Mouse (Mus musculus) embryonic facial prominence, embryonic 13.5 days (tissue): ENCODE measurements at regions not wholly inside any gene's neighbourhood (a gene's known extent, or its start where the extent isn't known, plus 50 kb on each side); places are given as distances from the start of the nearest gene placed in this dataset.

Experiments used
- ATAC-seq: fragments of 200-750 bp; cut with Nextera tagmentation; 2 replicates; pipeline ENCODE4 v1.8.0; 2017; ENCODE audit warnings: low read depth; ENCODE audit not compliant: insufficient number of reproducible peaks, insufficient read depth, low FRiP score, low TSS enrichment
- H3K27ac ChIP-seq: fragments of 300-500 bp; sonication (generic); 2 replicates; pipeline ENCODE4 v1.5.1; 2015; ENCODE audit warnings: moderate library complexity, mild to moderate bottlenecking, inconsistent platforms
- H3K27me3 ChIP-seq: fragments of 300-500 bp; sonication (generic); 2 replicates; pipeline ENCODE4 v1.6.1; 2015; ENCODE audit warnings: mild to moderate bottlenecking, inconsistent platforms
- H3K36me3 ChIP-seq: fragments of 300-500 bp; sonication (generic); 2 replicates; pipeline ENCODE4 v1.6.1; 2015; ENCODE audit warnings: mild to moderate bottlenecking, inconsistent platforms
- H3K4me1 ChIP-seq: fragments of 300-500 bp; sonication (generic); 2 replicates; pipeline ENCODE4 v1.6.1; 2015; ENCODE audit warnings: inconsistent platforms
- H3K4me2 ChIP-seq: fragments of 300-500 bp; sonication (generic); 2 replicates; pipeline ENCODE4 v1.6.1; 2015; ENCODE audit warnings: moderate library complexity, mild to moderate bottlenecking, inconsistent platforms
- H3K4me3 ChIP-seq: fragments of 300-500 bp; sonication (generic); 2 replicates; pipeline ENCODE4 v1.5.1; 2015; ENCODE audit warnings: mild to moderate bottlenecking, inconsistent platforms
- H3K9ac ChIP-seq: fragments of 300-500 bp; sonication (generic); 2 replicates; pipeline ENCODE4 v1.6.1; 2015; ENCODE audit warnings: mild to moderate bottlenecking, inconsistent platforms
- H3K9me3 ChIP-seq: fragments of 300-500 bp; sonication (generic); 2 replicates; pipeline ENCODE4 v1.6.1; 2016; ENCODE audit warnings: inconsistent platforms
- WGBS: fragments of 180-500 bp; shearing (Covaris S2); methylation state at CpG from one replicate; pipeline ENCODE4 v1.1.7; 2015; ENCODE audit warnings: mixed read lengths; 5-methylcytosine and 5-hydroxymethylcytosine counted together

DNA sequence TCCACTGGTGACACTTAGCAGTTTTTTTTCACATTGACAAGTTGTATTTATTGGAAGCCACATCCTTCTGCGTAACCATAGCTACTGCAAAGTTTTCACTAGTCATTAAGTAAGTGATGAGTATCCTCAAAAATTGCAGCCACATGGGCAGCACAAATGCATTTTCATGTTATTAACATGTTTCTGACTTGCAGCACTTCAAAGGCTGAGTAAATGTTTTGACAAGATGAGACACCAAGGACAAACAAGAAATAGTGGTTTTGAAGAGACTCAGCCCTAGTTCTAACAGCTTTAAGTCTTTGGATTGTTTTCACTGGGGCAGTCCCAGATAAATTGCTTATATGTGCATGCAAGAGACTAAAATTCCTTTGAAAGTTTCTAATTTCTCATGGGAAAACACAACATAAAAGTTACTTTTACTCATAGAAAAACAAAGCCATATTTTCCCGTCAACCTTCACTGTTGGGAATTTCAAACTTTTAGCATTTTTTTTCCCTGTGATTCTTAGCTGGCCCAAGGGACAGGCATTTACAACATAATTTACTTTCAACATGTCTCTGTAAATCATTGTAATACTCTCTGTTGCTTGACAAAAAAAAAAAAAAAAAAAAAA lies 787.5 kb upstream of the Zeb2 start:
- Histone ChIP-seq H3K4me3 (no peak overlapping the region), H3K27ac (no peak overlapping the region), H3K27me3 (no peaks in the 10 kb centered on the region), H3K4me1 (no peaks in the 10 kb centered on the region), H3K4me2 (no peak overlapping the region), H3K36me3 (no peaks in the 10 kb centered on the region), H3K9me3 (no peaks in the 10 kb centered on the region), H3K9ac (no peak overlapping the region)
- 47% methylated on average over 2 of the region's 2 CpGs for WGBS
- no peak for ATAC-seq

DNA sequence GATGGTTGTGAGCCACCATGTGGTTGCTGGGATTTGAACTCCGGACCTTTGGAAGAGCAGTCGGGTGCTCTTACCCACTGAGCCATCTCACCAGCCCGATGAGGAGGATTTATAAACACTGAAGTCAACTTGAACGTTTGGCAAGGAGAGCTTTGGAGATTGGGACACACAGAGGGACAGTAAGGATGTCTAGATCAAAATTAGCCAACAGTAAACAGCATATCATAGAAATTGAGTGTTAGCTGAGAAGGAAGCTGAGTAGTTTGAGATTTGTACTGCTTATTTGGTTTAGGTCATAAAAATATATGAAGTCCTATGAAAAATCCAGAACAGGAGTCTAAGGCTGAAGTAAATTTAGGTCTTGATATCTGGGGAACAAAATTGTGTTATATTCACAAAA lies 786.9 kb upstream of the Zeb2 start:
- no peaks in the 10 kb centered on the region for H3K27me3 ChIP-seq
- H3K4me1 ChIP-seq, result no peaks in the 10 kb centered on the region
- H3K27ac ChIP-seq, result no peak overlapping the region
- H3K4me2 ChIP-seq, result no peak overlapping the region
- WGBS, result 84% methylated on average over 4 of the region's 4 CpGs
- no peak for ATAC-seq
- H3K9me3 ChIP-seq, result no peaks in the 10 kb centered on the region
- H3K9ac ChIP-seq, result no peak overlapping the region
- no peaks in the 10 kb centered on the region for H3K36me3 ChIP-seq
- H3K4me3 ChIP-seq, result no peak overlapping the region

DNA sequence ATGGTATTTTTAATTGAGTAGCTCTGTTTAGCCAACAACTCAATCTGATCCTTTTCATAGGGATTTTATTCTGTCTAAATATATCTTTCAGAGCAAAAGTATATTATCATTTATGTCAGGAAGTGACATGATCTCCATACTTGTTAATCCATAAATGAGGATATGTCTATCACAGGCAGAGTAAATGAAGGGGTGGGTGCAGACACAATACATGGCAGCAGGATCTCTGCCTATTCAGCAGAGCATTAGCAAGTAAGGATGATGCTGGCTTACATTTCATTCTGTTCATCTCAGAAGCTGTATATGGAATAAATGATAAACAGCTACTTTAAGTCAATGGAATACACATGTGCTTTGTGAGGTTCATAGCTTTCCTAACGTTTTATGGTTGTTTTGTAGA lies 786.2 kb upstream of the Zeb2 start:
- H3K27ac ChIP-seq, result no peak overlapping the region

DNA sequence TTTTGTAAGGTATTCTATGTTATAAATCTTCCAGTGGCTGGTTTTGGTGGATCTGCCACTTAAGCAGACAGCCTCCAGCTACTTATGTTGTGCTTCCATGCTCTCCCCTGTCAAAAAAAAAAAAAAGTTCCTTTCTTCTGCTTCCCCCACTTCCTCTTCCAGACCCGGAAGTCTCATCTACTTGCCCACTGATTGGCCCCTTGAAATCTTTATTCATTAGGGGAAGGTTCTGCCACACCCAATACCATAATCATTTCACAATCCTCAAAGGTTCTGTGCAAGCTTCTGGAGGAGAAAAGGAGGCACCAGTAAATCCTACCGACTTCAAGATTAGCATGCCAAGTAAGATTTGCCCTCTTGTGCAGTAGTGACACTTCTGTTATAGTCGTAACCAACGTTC lies 784.7 kb upstream of the Zeb2 start:
- Histone ChIP-seq H3K27me3 (no peaks in the 10 kb centered on the region), H3K9ac (no peak overlapping the region), H3K27ac (no peak overlapping the region), H3K9me3 (no peaks in the 10 kb centered on the region), H3K4me3 (no peak overlapping the region), H3K4me1 (no peaks in the 10 kb centered on the region), H3K36me3 (no peaks in the 10 kb centered on the region), H3K4me2 (no peak overlapping the region)
- 92% methylated on average over 4 of the region's 4 CpGs for WGBS
- no peak for ATAC-seq

More for the DNA sequence above, 786.2 kb upstream of the Zeb2 start:
- Histone ChIP-seq H3K36me3 (no peaks in the 10 kb centered on the region), H3K4me2 (no peak overlapping the region), H3K4me1 (no peaks in the 10 kb centered on the region), H3K9ac (no peak overlapping the region), H3K4me3 (no peak overlapping the region), H3K27me3 (no peaks in the 10 kb centered on the region), H3K9me3 (no peaks in the 10 kb centered on the region)
- WGBS, result 44% methylated on average over 1 of the region's 1 CpGs
- no peak for ATAC-seq

DNA sequence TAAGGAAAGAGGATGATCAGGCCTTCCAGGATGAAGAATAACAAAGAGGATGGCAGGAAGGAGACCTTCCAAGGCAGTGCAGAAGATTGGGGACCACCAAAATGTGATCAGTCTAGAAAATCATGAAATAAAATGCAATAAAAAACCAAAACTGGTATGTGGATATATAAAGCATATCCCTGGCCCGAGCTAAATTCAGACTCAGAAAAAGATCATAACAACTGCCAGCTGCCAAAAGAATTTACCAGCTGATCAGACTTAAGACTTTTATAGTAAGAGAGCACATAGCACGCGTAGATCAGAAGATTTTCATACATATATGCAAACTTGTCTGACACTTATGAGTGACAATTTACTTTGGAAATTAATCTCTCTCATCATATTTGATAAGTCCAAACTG lies 767.5 kb upstream of the Zeb2 start:
- Histone ChIP-seq H3K36me3 (no peaks in the 10 kb centered on the region), H3K4me3 (no peak overlapping the region), H3K4me1 (no peaks in the 10 kb centered on the region), H3K9ac (no peak overlapping the region), H3K4me2 (no peak overlapping the region), H3K27me3 (no peaks in the 10 kb centered on the region), H3K27ac (no peak overlapping the region), H3K9me3 (no peaks in the 10 kb centered on the region)
- WGBS, result 61% methylated on average over 3 of the region's 3 CpGs
- ATAC-seq, result no peak

DNA sequence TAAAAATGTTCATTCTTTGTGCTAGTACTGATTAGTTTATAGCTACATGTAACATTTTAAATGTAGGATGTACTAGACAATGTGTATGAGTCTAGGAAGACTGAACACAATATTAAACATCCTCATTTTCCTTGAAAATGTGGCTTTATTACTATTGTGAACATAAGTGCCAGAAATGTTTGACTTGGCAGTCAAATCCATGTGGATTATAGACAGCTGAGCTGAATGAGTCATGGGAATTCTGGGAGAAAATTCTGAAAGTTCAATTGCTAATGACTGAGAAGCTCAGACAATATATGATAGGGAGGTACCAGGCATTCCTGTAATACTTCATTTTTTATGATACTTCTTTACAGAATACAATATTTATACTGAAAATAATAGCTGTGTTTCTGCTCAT lies 761.5 kb upstream of the Zeb2 start:
- Histone ChIP-seq H3K4me2 (no peak overlapping the region), H3K27me3 (no peaks in the 10 kb centered on the region), H3K27ac (no peak overlapping the region), H3K4me1 (no peaks in the 10 kb centered on the region), H3K36me3 (no peaks in the 10 kb centered on the region), H3K9me3 (no peaks in the 10 kb centered on the region), H3K4me3 (no peak overlapping the region), H3K9ac (no peak overlapping the region)
- ATAC-seq, result no peak

DNA sequence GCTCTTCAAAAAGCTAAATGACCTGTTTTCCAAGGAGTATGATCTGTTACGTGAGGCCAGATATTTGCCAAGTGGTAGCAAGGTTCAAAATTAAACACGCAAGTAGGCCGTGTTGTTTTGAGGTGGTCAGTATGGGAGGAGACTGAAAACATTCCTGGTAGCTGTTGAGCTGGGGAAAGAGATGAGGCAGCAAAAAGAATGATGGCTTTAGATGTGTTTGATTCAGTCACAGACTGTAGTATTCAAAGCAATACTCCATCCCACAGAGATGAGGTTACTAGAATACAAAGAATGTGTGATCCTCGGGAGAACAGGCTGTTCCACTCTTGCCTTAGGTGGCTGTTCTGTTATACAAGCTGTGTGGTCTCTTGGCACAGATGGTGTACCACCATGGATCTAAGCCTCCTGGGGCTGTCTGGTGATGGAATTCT lies 742.7 kb upstream of the Zeb2 start:
- Histone ChIP-seq H3K27ac (no peak overlapping the region), H3K27me3 (no peaks in the 10 kb centered on the region), H3K9ac (no peak overlapping the region), H3K4me2 (no peak overlapping the region), H3K36me3 (no peaks in the 10 kb centered on the region), H3K4me1 (no peaks in the 10 kb centered on the region; the same call in 1 of the 2 replicates), H3K4me3 (no peak overlapping the region), H3K9me3 (no peaks in the 10 kb centered on the region)
- WGBS, result 54% methylated on average over 4 of the region's 4 CpGs
- no peak for ATAC-seq

DNA sequence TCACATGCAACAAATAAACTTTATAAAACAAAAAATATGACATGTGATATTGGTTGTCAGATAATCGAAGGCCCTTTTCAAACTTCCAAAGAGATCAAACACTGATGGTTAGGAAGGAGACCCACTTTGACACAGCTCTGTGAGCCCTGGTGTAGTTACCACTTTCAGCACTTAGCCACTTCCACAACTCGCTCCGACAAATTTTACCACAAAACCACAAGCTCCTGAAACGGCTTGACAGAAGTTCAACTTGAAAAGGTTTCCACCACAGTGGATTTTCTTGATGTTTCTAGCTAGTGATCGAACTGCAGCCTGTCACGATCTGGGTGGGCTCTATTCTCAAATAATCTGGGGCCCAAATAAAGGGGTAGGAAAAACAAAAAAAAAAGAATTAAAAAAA lies 742.2 kb upstream of the Zeb2 start:
- no peaks in the 10 kb centered on the region; the same call in 1 of the 2 replicates for H3K4me1 ChIP-seq
- H3K4me3 ChIP-seq, result no peak overlapping the region
- no peaks in the 10 kb centered on the region for H3K36me3 ChIP-seq
- WGBS, result 50% methylated on average over 6 of the region's 6 CpGs
- no peak for ATAC-seq
- no peak overlapping the region for H3K27ac ChIP-seq
- no peak overlapping the region for H3K9ac ChIP-seq
- no peaks in the 10 kb centered on the region for H3K9me3 ChIP-seq
- H3K27me3 ChIP-seq, result no peaks in the 10 kb centered on the region
- no peak overlapping the region for H3K4me2 ChIP-seq

DNA sequence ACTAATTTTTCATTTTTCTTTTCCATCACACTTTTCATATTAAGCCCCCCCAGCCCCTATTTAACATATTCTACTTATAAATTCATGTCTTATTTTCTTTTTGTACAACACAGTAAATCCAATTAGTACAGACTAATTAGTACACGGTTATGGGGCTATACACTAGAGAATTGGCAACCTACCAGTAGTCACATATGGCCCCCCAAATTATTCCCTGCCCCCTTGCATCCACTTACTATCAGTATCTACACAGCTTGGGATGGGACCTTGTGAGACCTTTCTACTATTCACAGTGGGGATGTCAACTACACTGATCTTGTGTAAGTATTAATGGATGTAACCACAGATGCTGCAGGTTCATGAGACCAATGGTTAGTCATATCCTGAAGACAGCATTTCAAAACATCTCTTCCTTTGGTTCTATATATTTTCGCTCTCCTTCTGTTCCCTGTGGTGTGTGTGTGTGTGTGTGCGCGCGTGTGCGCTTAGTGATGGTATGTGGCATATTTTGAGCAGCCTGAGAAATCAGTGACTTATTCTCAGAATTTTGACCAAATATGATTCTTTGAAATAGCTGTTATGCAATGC lies 732.9 kb upstream of the Zeb2 start:
- no peaks in the 10 kb centered on the region for H3K9me3 ChIP-seq
- ATAC-seq, result no peak
- H3K27me3 ChIP-seq, result no peaks in the 10 kb centered on the region
- no peaks in the 10 kb centered on the region for H3K36me3 ChIP-seq
- H3K4me3 ChIP-seq, result no peak overlapping the region
- no peak overlapping the region for H3K4me2 ChIP-seq
- H3K9ac ChIP-seq, result no peak overlapping the region
- no peaks in the 10 kb centered on the region for H3K4me1 ChIP-seq
- 92% methylated on average over 6 of the region's 6 CpGs for WGBS
- H3K27ac ChIP-seq, result no peak overlapping the region

DNA sequence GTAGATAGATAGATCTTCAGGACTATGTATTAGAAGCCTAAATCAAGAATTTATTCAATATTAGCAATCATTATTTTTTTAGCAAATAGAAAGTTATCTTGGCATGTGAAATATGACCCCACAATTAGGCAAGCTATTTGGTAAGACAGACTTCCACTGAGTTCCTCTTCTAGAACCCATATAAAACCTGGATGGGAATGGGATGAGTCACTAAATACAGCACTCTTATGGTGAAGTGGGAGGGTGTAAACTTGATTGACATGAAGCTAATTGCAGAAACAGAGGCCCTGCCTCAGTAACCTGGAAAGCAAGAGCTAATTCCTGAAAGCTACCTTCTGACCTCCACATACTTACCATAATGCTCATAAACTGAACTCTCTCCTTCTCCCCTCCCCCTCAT lies 723.2 kb upstream of the Zeb2 start:
- Histone ChIP-seq H3K4me1 (no peaks in the 10 kb centered on the region), H3K4me2 (no peak overlapping the region), H3K9ac (no peak overlapping the region), H3K36me3 (no peaks in the 10 kb centered on the region), H3K27me3 (no peaks in the 10 kb centered on the region), H3K9me3 (no peaks in the 10 kb centered on the region), H3K4me3 (no peak overlapping the region), H3K27ac (no peak overlapping the region)
- ATAC-seq, result no peak

DNA sequence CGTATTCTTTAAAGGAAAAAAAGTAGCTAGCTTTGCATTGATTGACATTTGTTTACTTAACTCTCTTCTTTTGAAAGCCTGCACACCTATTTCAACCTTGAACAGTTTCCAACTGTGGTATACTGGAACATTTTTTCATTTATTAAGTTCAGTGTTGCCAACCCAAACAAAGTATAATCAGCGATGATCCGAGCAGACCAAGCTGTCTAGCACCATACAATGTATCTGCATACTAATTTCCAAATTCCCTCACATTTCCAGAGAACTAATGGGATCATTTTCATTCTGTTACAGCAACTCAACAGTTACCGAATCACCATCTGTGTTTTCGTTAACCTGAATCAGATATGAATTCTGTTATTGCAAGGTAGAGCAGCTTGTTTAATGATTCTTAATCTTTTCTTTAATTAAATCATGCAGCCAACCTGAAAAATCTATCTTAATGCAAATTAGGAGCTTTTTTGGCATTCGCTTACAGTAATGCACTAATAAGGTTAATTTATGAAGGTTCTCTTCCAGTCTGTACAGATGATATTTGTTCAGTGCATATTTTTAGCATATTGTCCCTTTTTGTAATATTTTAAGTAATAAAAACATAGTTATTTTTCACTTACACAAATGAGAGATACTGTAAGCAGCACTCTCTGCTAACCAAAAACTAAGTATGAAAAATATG lies 719.5 kb upstream of the Zeb2 start:
- WGBS, result 64% methylated on average over 6 of the region's 6 CpGs
- no peak for ATAC-seq
- Histone ChIP-seq H3K9me3 (no peaks in the 10 kb centered on the region), H3K36me3 (no peaks in the 10 kb centered on the region), H3K27ac (no peak overlapping the region), H3K27me3 (no peaks in the 10 kb centered on the region), H3K4me1 (no peaks in the 10 kb centered on the region), H3K9ac (no peak overlapping the region), H3K4me2 (no peak overlapping the region), H3K4me3 (no peak overlapping the region)

DNA sequence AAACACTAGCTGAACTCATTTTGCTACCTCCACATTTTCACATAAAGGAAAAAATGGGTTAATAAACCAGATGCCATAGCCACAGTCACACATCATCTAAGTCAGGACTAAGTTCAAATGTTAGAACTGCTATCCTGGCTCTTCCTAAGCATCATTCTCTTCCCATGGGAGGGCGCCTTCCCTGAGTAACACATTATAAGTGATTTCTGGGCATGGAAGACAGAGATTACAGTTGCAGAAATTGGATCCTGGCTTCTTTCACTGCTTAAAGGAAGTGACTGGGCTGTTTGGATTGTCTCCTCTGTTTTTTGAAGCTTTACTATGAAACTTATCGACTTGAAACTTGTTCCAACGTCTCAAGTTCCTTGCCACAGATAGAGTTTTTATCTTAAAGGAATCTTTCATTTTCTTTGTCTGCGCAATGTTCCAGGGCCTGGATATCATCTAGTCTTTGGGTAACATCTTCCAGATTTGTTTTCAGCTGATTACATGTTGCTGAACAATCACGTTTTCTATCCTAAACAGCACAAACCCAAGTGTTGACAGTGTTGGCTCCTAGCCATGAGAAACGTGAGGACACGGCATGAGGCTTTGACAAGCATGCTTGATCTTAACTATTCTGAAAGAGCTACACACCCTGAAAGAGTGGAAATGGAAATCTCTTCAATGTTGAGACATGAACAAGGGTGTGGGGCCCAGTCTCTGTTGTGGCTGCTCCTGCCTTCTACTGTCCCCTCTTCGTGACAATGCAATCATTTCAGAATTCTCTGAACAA lies 700.9 kb upstream of the Zeb2 start:
- no peaks in the 10 kb centered on the region for H3K36me3 ChIP-seq
- H3K4me2 ChIP-seq, result no peak overlapping the region
- ATAC-seq, result no peak
- no peaks in the 10 kb centered on the region for H3K4me1 ChIP-seq
- no peaks in the 10 kb centered on the region for H3K9me3 ChIP-seq
- no peaks in the 10 kb centered on the region for H3K27me3 ChIP-seq
- H3K27ac ChIP-seq, result peak overlapping the region; percentile 51; the same call in 1 of the 2 replicates
- H3K9ac ChIP-seq, result no peak overlapping the region
- no peak overlapping the region for H3K4me3 ChIP-seq
- 52% methylated on average over 8 of the region's 8 CpGs for WGBS
